Mouse (Mus musculus) MEL (cell line): ENCODE data around the gene Dcst1.

ENCODE experiments used
- CTCF ChIP-seq, 3 experiments: IDR thresholded peaks in 2 of 3; conservative IDR thresholded peaks in 1 of 3; 2 replicates each; pipeline ENCODE4 v1.5.1; 2011 to 2012; ENCODE audit warnings: low read length in 3 of 3, low read depth in 2 of 3, mild to moderate bottlenecking in 2 of 3, improper control_type of control experiment in 1 of 3, inconsistent platforms in 1 of 3, mixed read lengths in 1 of 3, moderate library complexity in 1 of 3; ENCODE audit not compliant: control insufficient read depth in 1 of 3, insufficient read depth in 1 of 3, poor library complexity in 1 of 3, severe bottlenecking in 1 of 3
- POLR2A ChIP-seq, 2 experiments: IDR thresholded peaks; 2 replicates each; pipeline ENCODE4 v1.6.1; 2011 to 2012; ENCODE audit warnings: low read length in 2 of 2, mild to moderate bottlenecking in 2 of 2, control low read depth in 1 of 2, improper control_type of control experiment in 1 of 2, low read depth in 1 of 2, moderate library complexity in 1 of 2; ENCODE audit not compliant: control insufficient read depth in 1 of 2, insufficient read depth in 1 of 2, poor library complexity in 1 of 2
- TCF12 ChIP-seq: IDR thresholded peaks from 2 replicates; pipeline ENCODE4 v1.6.1; 2014; ENCODE audit warnings: low read depth, mild to moderate bottlenecking, inconsistent platforms, low read length, improper control_type of control experiment, moderate library complexity
- ZNF384 ChIP-seq: IDR thresholded peaks from 2 replicates; pipeline ENCODE4 v1.6.1; 2012; ENCODE audit warnings: low read depth, mild to moderate bottlenecking, inconsistent platforms, low read length, improper control_type of control experiment

GRCm38 (mm10) chr3:89381233-89381632 is 16.2 kb upstream of the Dcst1 start:
- TF ChIP-seq POLR2A (IDR thresholded peaks at IDR 0.05; ENCODE audit: control insufficient read depth in 1 of 2, insufficient read depth in 1 of 2, low read depth in 1 of 2, low read length in 2 of 2, poor library complexity in 1 of 2), result no peak
- no peak for TF ChIP-seq TCF12
- no peak for TF ChIP-seq CTCF (IDR thresholded peaks at IDR 0.05 in 2 of 3, conservative IDR thresholded peaks at IDR 0.05 in 1 of 3; ENCODE audit: control insufficient read depth in 1 of 3, insufficient read depth in 1 of 3, low read depth in 2 of 3, low read length in 3 of 3, poor library complexity in 1 of 3, severe bottlenecking in 1 of 3)
- no peak for TF ChIP-seq ZNF384
